ENCODE assay signal across 10 mouse cellular contexts in the genomic region with DNA sequence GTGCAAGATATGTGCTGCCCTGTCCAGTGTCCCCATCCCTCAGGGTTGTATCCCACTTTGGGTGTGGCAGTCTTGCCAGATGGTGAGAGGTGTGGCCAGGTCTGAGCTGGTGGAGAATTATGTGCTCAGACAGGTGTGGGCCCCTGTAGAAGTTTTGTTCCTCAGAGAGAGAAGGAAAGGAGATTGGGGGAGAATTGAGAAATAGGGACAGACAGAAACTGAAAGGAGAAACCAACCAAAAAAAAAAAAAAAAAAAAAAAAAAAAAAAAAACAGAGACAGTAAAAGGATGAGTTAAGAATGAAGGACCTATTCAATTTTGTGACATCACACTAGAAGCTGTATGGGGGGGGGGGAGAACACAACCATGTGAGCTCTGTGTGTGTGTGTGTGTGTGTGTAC. TPM values are rescaled to one million over a fixed set of nuclear protein-coding genes. Genes with fewer than 3 reads are reported as not detected.
DNase-seq lines count a peak whose midpoint lies in the region; ATAC-seq and TF ChIP-seq lines count a peak whose summit lies in the region.
"Had no signal": no experiment of that assay in that cellular context is flagged by ENCODE, and none has a peak within 500 bp of the region (broad histone marks: within the 10 kb centered on the region; RNA-seq: fewer than 3 reads in every experiment).

No protein-coding gene starts in this region.

- H3K4me3 ChIP-seq in hindbrain, embryonic 10.5 days, result peak overlapping the region; percentile 81; the same call in 1 of the 2 replicates
- H3K4me3 ChIP-seq in hindbrain, postnatal 0 days (ENCODE audit: low read length), result no peak overlapping the region
- H3K4me3 ChIP-seq in ES-E14 (ENCODE audit: insufficient read depth in 1 of 2, low read depth in 1 of 2, low read length in 2 of 2, poor library complexity in 1 of 2, severe bottlenecking in 1 of 2), result no peak overlapping the region
- peak overlapping the region; percentile 62 for H3K4me3 ChIP-seq in forebrain, embryonic 13.5 days
- H3K4me3 ChIP-seq in midbrain, embryonic 13.5 days (replicated peaks), result peak overlapping the region; percentile 58; the same call in 1 of the 2 replicates

- peaks cover 33% of the 10 kb centered on the region for H3K36me3 ChIP-seq in hindbrain, embryonic 10.5 days
- H3K36me3 ChIP-seq in hindbrain, postnatal 0 days (ENCODE audit: insufficient read depth, low read length), result no peaks in the 10 kb centered on the region
- H3K36me3 ChIP-seq in ES-E14 (ENCODE audit: control insufficient read depth, insufficient read depth, low read length, poor library complexity, severe bottlenecking), result peaks cover 4% of the 10 kb centered on the region; the same call in 1 of the 2 replicates
- no peaks in the 10 kb centered on the region for H3K36me3 ChIP-seq in forebrain, embryonic 13.5 days (ENCODE audit: poor library complexity, severe bottlenecking)
- no peaks in the 10 kb centered on the region for H3K36me3 ChIP-seq in midbrain, embryonic 13.5 days

- H3K27ac ChIP-seq in hindbrain, embryonic 10.5 days, result peak overlapping the region; percentile 97
- no peak overlapping the region; the same call in 1 of the 2 replicates for H3K27ac ChIP-seq in hindbrain, postnatal 0 days
- H3K27ac ChIP-seq in ES-E14 (ENCODE audit: insufficient read depth, low read depth, low read length, poor library complexity, severe bottlenecking), result no peak overlapping the region
- peak overlapping the region; percentile 90; the same call in 1 of the 2 replicates for H3K27ac ChIP-seq in forebrain, embryonic 13.5 days
- H3K27ac ChIP-seq in midbrain, embryonic 13.5 days, result peak overlapping the region; percentile 87

- H3K27me3 ChIP-seq in hindbrain, embryonic 10.5 days (ENCODE audit: insufficient read depth, poor library complexity, severe bottlenecking), result peaks cover 9% of the 10 kb centered on the region; the same call in 1 of the 2 replicates
- no peaks in the 10 kb centered on the region for H3K27me3 ChIP-seq in hindbrain, postnatal 0 days (ENCODE audit: insufficient read depth, low read length)
- H3K27me3 ChIP-seq in forebrain, embryonic 13.5 days, result no peaks in the 10 kb centered on the region
- no peaks in the 10 kb centered on the region for H3K27me3 ChIP-seq in midbrain, embryonic 13.5 days

- in situ Hi-C loops in ES-E14 (cut with MboI; ENCODE audit: low sequenced_read_pairs in 2 of 2, unreplicated experiment in 2 of 2), result no loop called here

- no peaks in the 10 kb centered on the region for H3K9me3 ChIP-seq in hindbrain, embryonic 10.5 days
- no peaks in the 10 kb centered on the region for H3K9me3 ChIP-seq in hindbrain, postnatal 0 days (ENCODE audit: low read length)
- H3K9me3 ChIP-seq in ES-E14 (ENCODE audit: control insufficient read depth, insufficient read depth, low read depth, low read length), result no peaks in the 10 kb centered on the region
- H3K9me3 ChIP-seq in forebrain, embryonic 13.5 days (replicated peaks), result no peaks in the 10 kb centered on the region
- H3K9me3 ChIP-seq in midbrain, embryonic 13.5 days, result no peaks in the 10 kb centered on the region

- no peak for TF ChIP-seq CTCF in hindbrain, postnatal 0 days (IDR thresholded peaks at IDR 0.05; ENCODE audit: low read depth)

- no peak overlapping the region for H3K9ac ChIP-seq in hindbrain, postnatal 0 days (replicated peaks; ENCODE audit: low read length)
- H3K9ac ChIP-seq in ES-E14 (ENCODE audit: insufficient read depth, low read depth, low read length, poor library complexity, severe bottlenecking), result no peak overlapping the region
- 0 out of 2 replicates have a peak overlapping the region, but pooled peaks have one; percentile 81 for H3K9ac ChIP-seq in forebrain, embryonic 13.5 days
- no peak overlapping the region for H3K9ac ChIP-seq in midbrain, embryonic 13.5 days (replicated peaks)

- DNase-seq in hindbrain, embryonic 10.5 days (ENCODE audit: low spot score), result no peak
- no peak for DNase-seq in hindbrain, postnatal 0 days (ENCODE audit: low spot score)
- no peak for DNase-seq in ES-E14 (ENCODE audit: low read depth, low spot score)
- DNase-seq in urinary bladder, adult 18-20 months (ENCODE audit: low spot score in 2 of 2), result no peak
- DNase-seq in right cerebral cortex, postnatal 36 days (ENCODE audit: low spot score in 2 of 2), result no peak
- DNase-seq in testis, postnatal 10 days (ENCODE audit: low spot score), result no peak
- DNase-seq: cerebellum, postnatal 36 days had no signal

- H3K4me1 ChIP-seq in hindbrain, embryonic 10.5 days (replicated peaks), result peaks cover 62% of the 10 kb centered on the region
- no peaks in the 10 kb centered on the region for H3K4me1 ChIP-seq in hindbrain, postnatal 0 days (ENCODE audit: insufficient read depth, low read length)
- peaks cover 16 to 33% of the 10 kb centered on the region in 2 experiments for H3K4me1 ChIP-seq in ES-E14 (ENCODE audit: control insufficient read depth in 2 of 2, insufficient read depth in 2 of 2, low read length in 2 of 2, poor library complexity in 1 of 2)
- peaks cover 50% of the 10 kb centered on the region for H3K4me1 ChIP-seq in forebrain, embryonic 13.5 days
- H3K4me1 ChIP-seq in midbrain, embryonic 13.5 days (replicated peaks), result peaks cover 54% of the 10 kb centered on the region

- H3K4me2 ChIP-seq in hindbrain, postnatal 0 days (ENCODE audit: low read depth, low read length), result no peak overlapping the region
- peak overlapping the region; percentile 87 for H3K4me2 ChIP-seq in forebrain, embryonic 13.5 days
- peak overlapping the region; percentile 93 for H3K4me2 ChIP-seq in midbrain, embryonic 13.5 days (replicated peaks)

- ATAC-seq in hindbrain, postnatal 0 days, result no peak
- no peak for ATAC-seq in forebrain, embryonic 13.5 days
- ATAC-seq in midbrain, embryonic 13.5 days, result no peak
- ATAC-seq: inflammation-experienced regulatory T-cells, adult 6 months had no signal

TF ChIP-seq in ES-E14, 5 proteins besides CTCF, POLR2A, EP300 and RAD21:
- TF ChIP-seq ZNF384 (IDR thresholded peaks at IDR 0.05; ENCODE audit: low read depth, low read length) (0 out of 2 replicates have a peak, but pooled peaks have one; percentile 58), CHD2 (IDR thresholded peaks at IDR 0.05; ENCODE audit: low read depth, low read length) (no peak)

RNA-seq across cellular contexts. Expression of gene Notch3, which starts 1.9 kb away (rescaled TPM):
- polyA plus RNA-seq in hindbrain, embryonic 10.5 days (2016; fragmentation: Nextera tagmentation; extraction: Ambion mirVana), result 22.9 and 26.0 TPM in 2 replicates
- total RNA-seq in hindbrain, postnatal 0 days (2014; rRNA removed), result 56.3 and 68.1 TPM in 2 replicates
- 5.8 and 6.5 TPM in 2 replicates for polyA plus RNA-seq in hindbrain, postnatal 0 days (2015; fragmentation: Nextera tagmentation; extraction: Ambion mirVana)
- total RNA-seq in ES-E14 (2012; rRNA removed), result 37.4 and 73.6 TPM in 2 replicates
- polyA plus RNA-seq in forebrain, embryonic 13.5 days (2015; fragmentation: Nextera tagmentation; extraction: Ambion mirVana), result 7.7 and 9.7 TPM in 2 replicates
- polyA plus RNA-seq in midbrain, embryonic 13.5 days (2015; fragmentation: Nextera tagmentation; extraction: Ambion mirVana), result 9.7 and 13.2 TPM in 2 replicates
- polyA plus RNA-seq: inflammation-experienced regulatory T-cells, adult 6 months had no signal

RNA-seq across cellular contexts. Expression of gene Ephx3, which starts 24.6 kb away (rescaled TPM):
- 0.21 and 0.24 TPM in 2 replicates for polyA plus RNA-seq in hindbrain, embryonic 10.5 days (2016; fragmentation: Nextera tagmentation; extraction: Ambion mirVana)
- total RNA-seq in hindbrain, postnatal 0 days (2014; rRNA removed), result 0.31 and 0.61 TPM in 2 replicates
- polyA plus RNA-seq in hindbrain, postnatal 0 days (2015; fragmentation: Nextera tagmentation; extraction: Ambion mirVana), result 0.48 TPM in 2 replicates
- total RNA-seq in ES-E14 (2012; rRNA removed), result 0.71 and 1.6 TPM in 2 replicates
- 0.08 and 0.10 TPM in 2 replicates for polyA plus RNA-seq in forebrain, embryonic 13.5 days (2015; fragmentation: Nextera tagmentation; extraction: Ambion mirVana)
- 0.17 and 0.23 TPM in 2 replicates for polyA plus RNA-seq in midbrain, embryonic 13.5 days (2015; fragmentation: Nextera tagmentation; extraction: Ambion mirVana)

Comparison
In these comparisons a context has a peak if more than half of its experiments do, and no peak if none do; other contexts are left out.
1. H3K27ac ChIP-seq: peak in hindbrain, embryonic 10.5 days (single experiment), forebrain, embryonic 13.5 days (single experiment) and midbrain, embryonic 13.5 days (single experiment); none in hindbrain, postnatal 0 days (single experiment) and ES-E14 (single experiment).
2. H3K4me3 ChIP-seq: peak in hindbrain, embryonic 10.5 days (single experiment), forebrain, embryonic 13.5 days (single experiment) and midbrain, embryonic 13.5 days (single experiment); none in hindbrain, postnatal 0 days (single experiment) and ES-E14 (0 of 2).